Mouse (Mus musculus): Measurements from ENCODE around the gene Zxdc.

Gene Zxdc

GRCm38 (mm10) chr6:90377708-90378107 lies 8.4 kb downstream of the Zxdc start:
- DNase-seq (ENCODE audit: low spot score in 2 of 2): no peak

GRCm38 (mm10) chr6:90381465-90381864 lies 12.2 kb downstream of the Zxdc start:
- DNase-seq (ENCODE audit: low spot score in 2 of 2): no peak

DNA sequence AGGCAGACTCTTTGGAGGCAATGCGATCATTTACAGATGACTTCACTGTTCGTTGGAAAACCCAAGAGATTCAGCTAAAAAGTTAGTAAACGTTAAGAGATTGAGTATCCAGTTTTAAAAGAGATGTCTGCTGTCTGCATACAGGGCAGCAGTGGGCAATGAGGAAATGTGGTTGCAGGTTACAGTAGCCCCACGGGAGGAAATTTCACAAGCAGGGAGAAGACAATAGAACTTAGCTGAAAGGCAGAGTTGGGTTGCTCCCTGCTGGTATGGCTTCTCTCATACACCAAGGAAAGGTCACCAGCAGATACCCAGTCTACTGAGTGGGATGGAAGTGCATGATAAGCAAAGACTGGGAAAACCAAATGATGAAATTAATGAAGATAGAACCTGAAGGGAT lies 21.3 kb downstream of the Zxdc start:
- no peak for DNase-seq (ENCODE audit: low spot score in 2 of 2)

DNA sequence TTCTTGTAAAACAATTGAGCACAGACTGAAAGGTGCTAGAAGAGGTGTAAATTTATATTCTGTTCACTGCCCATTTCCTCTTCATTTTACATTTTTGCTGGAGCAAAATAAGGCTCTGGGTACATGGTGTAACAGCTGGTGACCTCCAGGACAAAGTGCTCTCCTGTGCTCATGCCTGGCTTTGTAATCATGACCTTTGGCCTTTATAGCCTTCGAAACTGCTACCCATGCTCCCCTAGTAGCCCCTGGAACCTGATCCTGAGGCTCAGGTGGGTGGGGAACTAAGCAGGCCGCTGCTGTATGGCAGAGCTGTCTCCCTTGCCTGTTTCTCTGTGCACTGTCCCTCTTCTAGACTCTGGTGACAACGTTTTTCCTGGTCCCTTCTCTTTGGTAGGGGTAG lies 24.7 kb downstream of the Zxdc start:
- DNase-seq (ENCODE audit: low spot score in 2 of 2): no peak

DNA sequence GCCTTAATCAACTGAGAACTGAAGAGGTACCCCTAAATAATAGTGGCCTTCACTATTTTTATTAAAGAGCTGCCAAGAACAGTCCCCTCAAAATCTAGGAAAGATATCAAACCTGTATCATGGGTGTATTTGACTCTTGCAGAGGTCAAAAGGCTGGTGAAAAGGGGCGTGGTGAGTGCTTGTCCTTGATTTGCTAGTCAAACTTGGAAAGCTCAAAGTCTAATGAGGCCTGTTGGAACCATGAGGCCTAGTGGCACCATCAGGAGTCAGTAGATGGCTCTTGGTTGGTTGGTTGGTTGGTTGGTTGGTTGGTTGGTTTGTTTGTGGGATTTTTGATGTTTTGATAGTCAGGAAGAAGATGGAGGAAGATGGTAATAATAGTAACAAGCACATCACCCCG lies 26.5 kb downstream of the Zxdc start:
- no peak for DNase-seq (ENCODE audit: low spot score in 2 of 2)

- no peak for DNase-seq (ENCODE audit: low spot score in 2 of 2)
Observed at GRCm38 (mm10) chr6:90397291-90397690, 28.0 kb downstream of the Zxdc start.

GRCm38 (mm10) chr6:90408632-90409031 lies 39.3 kb downstream of the Zxdc start:
- no peak for DNase-seq (ENCODE audit: low spot score in 2 of 2)

DNA sequence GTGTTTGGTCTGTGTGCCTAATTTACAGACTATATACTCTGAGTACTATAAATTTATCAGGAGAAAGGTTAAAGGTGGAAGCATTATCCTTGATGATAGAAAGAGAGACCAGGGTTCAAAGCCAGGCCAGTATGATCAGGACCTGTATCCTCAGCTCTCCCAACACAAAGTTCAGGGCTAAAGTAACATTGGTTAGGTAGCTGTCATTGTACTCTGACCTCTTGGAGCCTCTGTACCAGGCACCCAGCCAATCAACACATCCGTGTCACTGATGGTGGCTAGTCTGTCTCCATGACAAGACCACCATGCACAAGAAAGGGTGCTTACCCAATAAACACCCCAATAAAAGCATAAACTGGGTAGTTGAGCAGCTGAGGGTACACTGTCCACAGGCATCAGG lies 41.7 kb downstream of the Zxdc start:
- no peak for DNase-seq (ENCODE audit: low spot score in 2 of 2)

GRCm38 (mm10) chr6:90411926-90412325 lies 42.6 kb downstream of the Zxdc start:
- no peak for DNase-seq (ENCODE audit: low spot score in 2 of 2)

- DNase-seq (ENCODE audit: low spot score in 2 of 2): peak; percentile 61 to 66
Observed at GRCm38 (mm10) chr6:90422565-90422964, 53.3 kb downstream of the Zxdc start.

GRCm38 (mm10) chr6:90425361-90425760 lies 56.1 kb downstream of the Zxdc start:
- DNase-seq (ENCODE audit: low spot score in 2 of 2): no peak

- DNase-seq (ENCODE audit: low spot score in 2 of 2): no peak
Observed at GRCm38 (mm10) chr6:90426003-90426402, 56.7 kb downstream of the Zxdc start.

DNA sequence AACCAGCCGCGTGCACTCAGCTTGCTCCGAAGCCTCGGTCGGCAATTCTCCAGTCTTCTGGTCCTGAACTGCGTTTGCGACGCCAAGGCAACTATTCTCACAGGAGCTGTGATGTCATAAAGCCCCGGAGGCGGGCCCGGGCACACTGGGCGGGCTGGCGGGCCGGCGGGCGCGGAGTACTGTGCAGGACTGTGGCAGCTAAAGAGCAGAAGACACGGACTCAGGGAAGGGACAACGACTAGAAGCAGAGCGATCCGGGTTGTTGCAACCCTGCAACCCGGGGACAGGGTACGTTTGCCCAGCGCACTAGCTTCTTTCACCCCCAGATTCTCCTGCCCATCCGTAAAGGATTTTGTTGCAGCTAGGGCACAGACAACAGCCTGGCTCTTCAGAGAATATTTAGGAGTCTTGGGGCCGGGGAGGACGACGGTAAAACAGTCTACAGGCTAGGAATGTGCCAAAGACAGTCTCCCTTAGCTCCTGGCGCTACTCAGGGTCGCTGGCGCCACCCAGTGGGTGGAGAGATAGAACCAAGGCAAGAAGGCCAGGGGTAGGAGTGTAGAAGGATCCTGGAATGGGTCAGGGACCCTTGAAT lies 59.2 kb downstream of the Zxdc start, which contains the start of gene Cfap100:
Gene Cfap100 (minus strand): TSS at position 418 of the 595 bp plus-strand sequence.
- peak; percentile 37 to 52 for DNase-seq (ENCODE audit: low spot score in 2 of 2)

DNA sequence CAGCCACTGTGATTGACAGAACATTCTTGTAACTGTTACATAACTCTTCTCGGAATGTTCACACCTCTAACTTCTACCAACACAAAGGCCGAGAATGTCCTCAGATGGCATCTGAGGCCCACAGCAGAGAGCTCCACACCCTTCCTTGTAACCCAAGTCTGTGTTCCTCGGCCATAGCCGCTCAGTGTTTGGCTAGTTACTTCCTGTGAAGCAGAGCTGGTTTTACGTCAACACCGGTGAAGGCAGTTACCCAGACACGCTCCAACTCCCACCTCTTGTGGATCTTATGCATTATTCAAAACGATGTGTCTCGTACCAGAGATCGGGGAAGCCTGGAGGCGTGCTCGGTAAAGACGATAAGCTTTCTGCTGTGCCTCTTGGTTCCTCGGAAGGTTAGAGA lies 60.6 kb downstream of the Zxdc start:
- no peak for DNase-seq (ENCODE audit: low spot score in 2 of 2)

DNA sequence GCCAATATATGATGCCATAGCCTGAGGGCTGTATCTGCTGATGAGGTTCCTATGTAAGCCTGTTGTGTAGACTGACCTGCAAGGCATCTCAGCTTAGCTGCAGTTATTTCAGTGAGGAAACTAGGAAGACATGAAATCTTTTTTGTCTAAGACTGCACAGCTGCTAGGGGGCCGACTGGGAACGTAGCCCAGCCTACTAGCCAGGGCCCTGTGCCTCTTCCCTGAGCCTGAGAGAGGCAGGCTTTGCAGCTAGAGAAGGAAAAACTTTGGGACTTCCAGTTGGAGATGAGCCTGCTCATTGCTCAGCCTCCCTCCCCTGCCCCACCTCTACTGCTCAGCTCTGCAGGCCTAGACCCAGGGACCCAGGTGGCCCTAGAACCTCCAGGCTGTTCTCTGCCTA lies 62.2 kb downstream of the Zxdc start:
- no peak for DNase-seq (ENCODE audit: low spot score in 2 of 2)

GRCm38 (mm10) chr6:90434687-90435086 lies 65.4 kb downstream of the Zxdc start:
- DNase-seq (ENCODE audit: low spot score in 2 of 2): no peak

GRCm38 (mm10) chr6:90435195-90435618 lies 65.9 kb downstream of the Zxdc start:
- DNase-seq (ENCODE audit: low spot score in 2 of 2): peak; percentile 59 to 78

DNA sequence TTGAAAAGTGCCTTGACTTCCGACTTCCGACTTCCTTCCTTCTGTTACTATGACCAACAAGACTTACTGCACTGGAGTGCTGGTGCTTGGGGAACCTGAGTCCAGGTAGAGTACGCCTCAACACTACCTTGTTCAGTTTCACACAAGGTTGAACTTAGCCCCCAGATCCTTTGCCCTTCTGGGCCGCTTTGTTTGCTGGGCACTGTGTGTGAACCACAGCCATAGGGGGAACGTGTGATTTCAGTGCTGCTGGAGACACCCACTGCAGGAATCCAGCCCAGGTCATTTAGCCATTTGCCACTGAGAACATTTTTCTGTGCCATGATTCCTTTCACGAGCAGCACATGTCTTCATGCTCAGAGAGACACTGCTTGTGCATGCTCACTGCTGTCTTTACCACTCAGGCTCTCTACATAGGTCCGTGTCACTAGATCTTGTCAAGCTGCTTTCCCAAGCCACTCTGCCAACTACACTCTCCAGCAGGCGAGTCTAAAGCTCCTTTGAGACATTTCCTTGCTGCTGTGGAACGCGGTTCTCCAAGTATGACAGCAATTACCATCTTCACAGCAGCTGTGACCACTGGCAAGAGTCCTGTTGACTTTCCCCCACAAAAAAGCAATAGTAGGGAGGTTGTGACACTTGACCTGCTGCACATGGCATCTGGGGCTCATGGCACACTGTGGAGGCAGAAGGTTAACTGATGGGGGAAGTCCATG lies 67.1 kb downstream of the Zxdc start:
- no peak for DNase-seq (ENCODE audit: low spot score in 2 of 2)

DNA sequence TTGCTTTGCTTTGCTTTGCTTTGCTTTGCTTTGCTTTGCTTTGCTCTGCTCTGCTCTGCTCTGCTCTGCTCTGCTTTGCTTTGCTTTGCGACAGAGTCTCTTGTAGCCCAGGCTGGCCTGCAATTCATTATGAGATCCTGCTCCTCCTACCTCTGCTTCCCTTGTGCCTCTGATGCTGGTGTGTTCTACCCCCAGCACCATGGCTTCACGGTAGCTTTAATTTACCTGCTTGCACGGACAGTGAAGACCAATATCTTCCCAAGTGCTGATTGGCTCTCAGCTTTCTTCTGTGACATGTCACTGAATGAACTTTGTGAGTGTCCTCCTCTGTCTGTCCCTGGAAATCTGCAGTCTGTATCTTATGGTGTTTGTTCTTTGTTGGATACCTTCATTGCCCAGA lies 67.7 kb downstream of the Zxdc start:
- no peak for DNase-seq (ENCODE audit: low spot score in 2 of 2)

DNA sequence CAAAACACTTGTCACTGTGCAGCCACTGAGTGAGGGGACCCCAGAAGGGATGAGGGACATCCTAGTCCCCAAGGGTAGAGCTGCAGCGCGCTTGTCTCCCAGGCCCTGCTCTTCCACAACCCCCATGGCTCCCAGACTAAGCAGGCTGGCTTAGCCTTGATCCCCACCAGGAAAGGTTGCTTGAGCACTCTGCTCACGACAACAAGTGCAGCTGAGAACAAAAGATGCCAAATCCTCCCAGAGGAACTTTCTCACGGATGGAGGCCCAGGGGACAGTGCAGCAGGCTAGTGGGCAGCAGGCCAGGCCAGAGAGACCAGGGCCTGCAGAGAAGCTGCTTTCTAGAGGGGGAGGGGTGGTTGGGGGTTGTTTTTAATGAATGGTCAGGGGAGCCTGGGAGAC lies 77.6 kb downstream of the Zxdc start:
- no peak for DNase-seq (ENCODE audit: low spot score in 2 of 2)

DNA sequence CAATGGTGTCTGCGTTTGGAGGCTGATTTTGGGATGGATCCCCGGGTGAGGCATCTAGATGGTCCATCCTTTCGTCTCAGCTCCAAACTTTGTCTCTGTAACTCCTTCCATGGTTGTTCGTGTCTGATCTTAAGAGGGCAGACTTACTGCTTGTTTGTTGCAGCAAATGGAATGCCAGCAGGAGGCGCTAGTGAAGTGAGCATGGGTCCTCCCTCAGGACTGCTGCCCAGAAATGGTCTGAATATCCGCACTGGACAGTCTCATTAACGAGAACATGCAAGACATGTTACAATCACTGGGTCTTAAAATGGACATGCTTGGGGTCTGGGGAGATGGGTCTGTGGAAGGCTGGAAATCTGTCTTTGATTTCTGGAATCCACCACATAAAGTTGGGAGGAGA lies 80.9 kb downstream of the Zxdc start:
- DNase-seq (ENCODE audit: low spot score in 2 of 2): peak; percentile 68 to 74

- no peak for DNase-seq (ENCODE audit: low spot score in 2 of 2)
Observed at GRCm38 (mm10) chr6:90450697-90451096, 81.4 kb downstream of the Zxdc start.

GRCm38 (mm10) chr6:90451512-90451911 lies 82.2 kb downstream of the Zxdc start:
- DNase-seq (ENCODE audit: low spot score in 2 of 2): no peak

DNA sequence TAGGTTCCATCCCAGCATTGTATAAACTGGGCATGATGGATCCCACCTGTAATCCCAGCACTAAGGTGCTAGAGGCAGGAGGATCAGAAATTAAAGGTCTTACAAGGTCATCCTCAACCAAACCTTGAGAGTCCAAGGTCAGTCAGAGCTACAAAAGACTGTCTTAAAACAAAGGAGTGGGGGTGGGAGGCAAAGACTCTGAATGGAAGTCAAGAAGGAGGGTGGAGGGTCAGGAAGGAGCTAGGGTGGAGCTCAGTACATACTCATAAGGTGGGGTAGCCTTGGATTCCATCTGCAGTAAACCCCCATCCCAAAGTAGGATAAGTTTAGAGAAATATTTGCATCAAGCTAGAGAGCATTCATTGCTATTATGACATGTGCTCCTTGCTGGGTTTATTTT lies 83.3 kb downstream of the Zxdc start:
- DNase-seq (ENCODE audit: low spot score in 2 of 2): no peak

All from urinary bladder, adult 18-20 months (tissue).